Mouse (Mus musculus) Patski (cell line): Measurements from ENCODE around the gene Ptpn22. TPM values are rescaled to one million over a fixed set of nuclear protein-coding genes. Genes with fewer than 3 reads are reported as not detected.
A peak's percentile ranks its signal among the peaks of the same experiment; 100 is the strongest.
"Not testable (repeated sequence)": the region's sequence is repeated elsewhere in the genome, so short reads cannot be mapped to it uniquely, and the experiment has no call there.

Experiments used
- ATAC-seq: fragments of 100-300 bp; one replicate; pipeline ENCODE4 v1.8.0; 2021
- CTCF ChIA-PET: fragments of 350-600 bp; sonication (Branson Sonifier 250); formaldehyde crosslinking; loops from one replicate; lab custom pipeline; 2022; ENCODE audit warnings: inconsistent platforms; lab: Charles Lee
- POLR2A ChIA-PET: fragments of 350-600 bp; sonication (Branson Sonifier 250); formaldehyde crosslinking; loops from one replicate; lab custom pipeline; 2022; ENCODE audit warnings: antibody characterized with exemption, inconsistent platforms; lab: Charles Lee
- DNase-seq: peaks from one replicate; pipeline ENCODE4 v3.0.0-alpha.2; 2011; ENCODE audit warnings: low read depth, low spot score
- H3K27me3 ChIP-seq: fragments of 371-371 bp; one replicate; pipeline ENCODE4 v1.5.1; 2021
- CTCF ChIP-seq: fragments of 100-300 bp; IDR thresholded peaks from one replicate; pipeline ENCODE4 v1.5.1; 2021
- in situ Hi-C: fragments of 300-500 bp; cut with MboI; formaldehyde crosslinking; loops from 3 replicates; pipeline ENCODE4 v1.11.1; 2018; ENCODE audit warnings: low pct_unique_long_range_greater_than_20kb, mixed read lengths
- polyA plus RNA-seq: library from polyadenylated mRNA; unstranded; gene quantifications from one replicate; pipeline ENCODE4 v1.2.3, GENCODE M21; 2021

Gene Ptpn22
- polyA plus RNA-seq, 1 experiment from 2014 or later, result 1.7 TPM

- TF ChIP-seq CTCF, result no peak
- in situ Hi-C loops, result no loop called here
- no peak for DNase-seq
- CTCF ChIA-PET, result interaction anchor here (1.0 to 2.4 kb wide), 6 partner anchors 8 to 16 kb away, joined by 3 to 10 read pairs (median 4); no protein-coding TSS in a partner anchor
- no peak for ATAC-seq
- no peaks in the 10 kb centered on the region for H3K27me3 ChIP-seq
- POLR2A ChIA-PET, result no interaction called here
Measured at GRCm38 (mm10) chr3:103835951-103836310, 23.7 kb upstream of the Ptpn22 start.

GRCm38 (mm10) chr3:103836453-103836852 lies 23.1 kb upstream of the Ptpn22 start:
- TF ChIP-seq CTCF, result no peak
- ChIA-PET POLR2A (no interaction called here), CTCF (interaction anchor here (1.0 to 2.4 kb wide), 6 partner anchors 9 to 16 kb away, joined by 3 to 10 read pairs (median 4); no protein-coding TSS in a partner anchor)
- H3K27me3 ChIP-seq, result no peaks in the 10 kb centered on the region
- no peak for ATAC-seq
- in situ Hi-C loops, result no loop called here
- DNase-seq, result no peak

GRCm38 (mm10) chr3:103839711-103840110 lies 19.9 kb upstream of the Ptpn22 start:
- CTCF ChIA-PET, result no interaction called here
- POLR2A ChIA-PET, result no interaction called here
- DNase-seq, result no peak
- in situ Hi-C loops, result no loop called here
- ATAC-seq, result no peak
- H3K27me3 ChIP-seq, result no peaks in the 10 kb centered on the region
- no peak for TF ChIP-seq CTCF

GRCm38 (mm10) chr3:103840195-103840594 lies 19.4 kb upstream of the Ptpn22 start:
- CTCF ChIA-PET, result not testable (repeated sequence)

GRCm38 (mm10) chr3:103840946-103841345 lies 18.6 kb upstream of the Ptpn22 start:
- CTCF ChIA-PET, POLR2A ChIA-PET, ATAC-seq, in situ Hi-C loops, DNase-seq, H3K27me3 ChIP-seq: not testable (repeated sequence)

More at GRCm38 (mm10) chr3:103840195-103840594, 19.4 kb upstream of the Ptpn22 start:
- H3K27me3 ChIP-seq, ATAC-seq, in situ Hi-C loops, POLR2A ChIA-PET, DNase-seq: not testable (repeated sequence)

GRCm38 (mm10) chr3:103850644-103851363 lies 8.8 kb upstream of the Ptpn22 start:
- ATAC-seq (no peak), DNase-seq (no peak)
- TF ChIP-seq CTCF, result no peak
- ChIA-PET CTCF (interaction anchor here (1.0 to 3.3 kb wide), 6 partner anchors 9 to 54 kb away, joined by 3 to 22 read pairs (median 6); partner anchors contain the start of gene Bcl2l15), POLR2A (interaction anchor here (1.0 to 1.4 kb wide), 2 partner anchors 9 to 11 kb away, joined by 3 to 4 read pairs; partner anchors contain the start of gene Ptpn22)
- H3K27me3 ChIP-seq, result no peaks in the 10 kb centered on the region
- in situ Hi-C loops, result no loop called here

- DNase-seq (no peak), ATAC-seq (no peak)
- POLR2A ChIA-PET, result interaction anchor here (1.0 kb wide), 1 partner anchor 11 kb away, joined by 3 read pairs; no protein-coding TSS in a partner anchor
- no peaks in the 10 kb centered on the region for H3K27me3 ChIP-seq
- CTCF ChIA-PET, result interaction anchor here (1.0 to 3.3 kb wide), 10 partner anchors 9 to 151 kb away, joined by 3 to 22 read pairs (median 5); no protein-coding TSS in a partner anchor
- in situ Hi-C loops, result no loop called here
- TF ChIP-seq CTCF, result no peak
Measured at GRCm38 (mm10) chr3:103851481-103851880, 8.1 kb upstream of the Ptpn22 start.

- ATAC-seq, result no peak
- TF ChIP-seq CTCF, result no peak
- POLR2A ChIA-PET, result no interaction called here
- in situ Hi-C loops, result no loop called here
- no peaks in the 10 kb centered on the region for H3K27me3 ChIP-seq
- CTCF ChIA-PET, result interaction anchor here (0.9 to 3.3 kb wide), 13 partner anchors 10 to 151 kb away, joined by 3 to 22 read pairs (median 5); partner anchors contain the start of genes Bcl2l15 and Rsbn1
- DNase-seq, result no peak
Measured at GRCm38 (mm10) chr3:103851882-103852281, 7.7 kb upstream of the Ptpn22 start.

- ChIA-PET CTCF (interaction anchor here (0.8 to 3.3 kb wide), 19 partner anchors 9 to 150 kb away, joined by 3 to 22 read pairs (median 5); partner anchors contain the start of genes Bcl2l15 and Rsbn1), POLR2A (no interaction called here)
- ATAC-seq, result peak; percentile 47
- DNase-seq, result no peak
- H3K27me3 ChIP-seq, result no peaks in the 10 kb centered on the region
- in situ Hi-C loops, result no loop called here
- TF ChIP-seq CTCF, result peak; percentile 79
Measured at GRCm38 (mm10) chr3:103852565-103853299, 6.9 kb upstream of the Ptpn22 start.

- ATAC-seq, result no peak
- DNase-seq, result no peak
- no peaks in the 10 kb centered on the region for H3K27me3 ChIP-seq
- CTCF ChIA-PET, result interaction anchor here (1.3 to 3.3 kb wide), 6 partner anchors 8 to 60 kb away, joined by 3 to 22 read pairs (median 4); partner anchors contain the start of gene Rsbn1
- no peak for TF ChIP-seq CTCF
- POLR2A ChIA-PET, result no interaction called here
- in situ Hi-C loops, result no loop called here
Measured at GRCm38 (mm10) chr3:103853804-103854203, 5.8 kb upstream of the Ptpn22 start.
